Mouse (Mus musculus): ENCODE measurements around the gene Entpd1. TPM values are rescaled to one million over a fixed set of nuclear protein-coding genes. Genes with fewer than 3 reads are reported as not detected.

Gene Entpd1
- total and polyA plus RNA-seq, 3 experiments = not detected

- Histone ChIP-seq H3K79me2 (ENCODE audit: control insufficient read depth, insufficient read depth, low read length, poor library complexity) (no peaks in the 10 kb centered on the region), H3K9ac (ENCODE audit: control insufficient read depth, low read depth, low read length, poor library complexity, severe bottlenecking) (no peak overlapping the region), H3K9me3 (replicated peaks; ENCODE audit: insufficient read depth, low read length) (no peaks in the 10 kb centered on the region), H3K4me3 (ENCODE audit: control insufficient read depth in 1 of 2, insufficient read depth in 1 of 2, low read depth in 2 of 2, low read length in 2 of 2) (no peak overlapping the region), H3K27ac (ENCODE audit: control insufficient read depth, low read depth, low read length) (no peak overlapping the region), H3K27me3 (ENCODE audit: control insufficient read depth in 1 of 2, insufficient read depth in 2 of 2, low read length in 2 of 2) (no peaks in the 10 kb centered on the region; a peak in 3 of 4 replicates), H3K36me3 (ENCODE audit: control insufficient read depth in 1 of 2, insufficient read depth in 2 of 2, low read length in 2 of 2) (no peaks in the 10 kb centered on the region), H3K4me1 (ENCODE audit: control insufficient read depth in 1 of 2, insufficient read depth in 2 of 2, low read length in 2 of 2) (no peaks in the 10 kb centered on the region)
- no peak for DNase-seq (ENCODE audit: low read depth, low spot score)
- TF ChIP-seq TCF12 (IDR thresholded peaks at IDR 0.05; ENCODE audit: low read depth, low read length) = no peak
- no peak for TF ChIP-seq ZMIZ1 (IDR thresholded peaks at IDR 0.05; ENCODE audit: low read depth, low read length)
- no peak for TF ChIP-seq ELF1 (IDR thresholded peaks at IDR 0.05; ENCODE audit: low read depth, low read length)
- no peak for TF ChIP-seq GATA1 (IDR thresholded peaks at IDR 0.05; ENCODE audit: low read depth, low read length)
- TF ChIP-seq EP300 (IDR thresholded peaks at IDR 0.05; ENCODE audit: low read depth in 1 of 2, low read length in 2 of 2) = no peak
- no peak for TF ChIP-seq ETS1 (IDR thresholded peaks at IDR 0.05; ENCODE audit: low read depth, low read length)
- TF ChIP-seq USF1 (IDR thresholded peaks at IDR 0.05; ENCODE audit: low read depth, low read length) = no peak
- no peak for TF ChIP-seq MEF2A (IDR thresholded peaks at IDR 0.05; ENCODE audit: extremely low read depth, insufficient replicate concordance, low read depth, low read length, poor library complexity, severe bottlenecking)
- TF ChIP-seq ZNF384 (IDR thresholded peaks at IDR 0.05; ENCODE audit: low read depth, low read length) = no peak
- TF ChIP-seq RCOR1 (IDR thresholded peaks at IDR 0.05; ENCODE audit: low read depth, low read length) = no peak
- TF ChIP-seq CHD2 (IDR thresholded peaks at IDR 0.05; ENCODE audit: low read length) = no peak
- no peak for TF ChIP-seq USF2 (IDR thresholded peaks at IDR 0.05; ENCODE audit: borderline replicate concordance in 1 of 2, insufficient read depth in 1 of 2, low read depth in 1 of 2, low read length in 2 of 2)
- TF ChIP-seq POLR2AphosphoS5 (IDR thresholded peaks at IDR 0.05; ENCODE audit: borderline replicate concordance, low read depth, low read length) = no peak
- TF ChIP-seq JUND (IDR thresholded peaks at IDR 0.05; ENCODE audit: low read depth, low read length) = no peak
- no peak for TF ChIP-seq BHLHE40 (IDR thresholded peaks at IDR 0.05; ENCODE audit: borderline replicate concordance, low read depth, low read length)
- no peak for TF ChIP-seq HCFC1 (IDR thresholded peaks at IDR 0.05; ENCODE audit: low read depth, low read length)
- no peak for TF ChIP-seq POLR2A (IDR thresholded peaks at IDR 0.05; ENCODE audit: control insufficient read depth in 1 of 2, insufficient read depth in 1 of 2, low read depth in 1 of 2, low read length in 2 of 2, poor library complexity in 1 of 2)
- TF ChIP-seq MYC (IDR thresholded peaks at IDR 0.05; ENCODE audit: low read depth, low read length) = no peak
- no peak for TF ChIP-seq ZC3H11A (IDR thresholded peaks at IDR 0.05; ENCODE audit: low read depth, low read length)
These were observed 46.1 kb downstream of the Entpd1 start for GRCm38 (mm10) chr19:40658281-40658680.

GRCm38 (mm10) chr19:40658935-40659334 lies 46.8 kb downstream of the Entpd1 start:
- H3K27ac ChIP-seq (ENCODE audit: control insufficient read depth, low read depth, low read length) = no peak overlapping the region

More at GRCm38 (mm10) chr19:40658935-40659334, 46.8 kb downstream of the Entpd1 start:
- no peak overlapping the region for H3K9ac ChIP-seq (ENCODE audit: control insufficient read depth, low read depth, low read length, poor library complexity, severe bottlenecking)
- H3K79me2 ChIP-seq (ENCODE audit: control insufficient read depth, insufficient read depth, low read length, poor library complexity) = no peaks in the 10 kb centered on the region
- H3K4me3 ChIP-seq (ENCODE audit: control insufficient read depth in 1 of 2, insufficient read depth in 1 of 2, low read depth in 2 of 2, low read length in 2 of 2) = no peak overlapping the region
- H3K27me3 ChIP-seq (ENCODE audit: control insufficient read depth in 1 of 2, insufficient read depth in 2 of 2, low read length in 2 of 2) = peaks cover 0 to 3% of the 10 kb centered on the region in 2 experiments; a peak in 3 of 4 replicates
- TF ChIP-seq BHLHE40 (IDR thresholded peaks at IDR 0.05; ENCODE audit: borderline replicate concordance, low read depth, low read length) (no peak), POLR2AphosphoS5 (IDR thresholded peaks at IDR 0.05; ENCODE audit: borderline replicate concordance, low read depth, low read length) (no peak), ELF1 (IDR thresholded peaks at IDR 0.05; ENCODE audit: low read depth, low read length) (no peak), UBTF (IDR thresholded peaks at IDR 0.05; ENCODE audit: borderline replicate concordance, insufficient read depth, low read depth, low read length) (no peak), SMC3 (IDR thresholded peaks at IDR 0.05; ENCODE audit: low read depth, low read length) (no peak), JUND (IDR thresholded peaks at IDR 0.05; ENCODE audit: low read depth, low read length) (no peak), SIN3A (IDR thresholded peaks at IDR 0.05; ENCODE audit: low read length) (no peak), ZMIZ1 (IDR thresholded peaks at IDR 0.05; ENCODE audit: low read depth, low read length) (no peak), RCOR1 (IDR thresholded peaks at IDR 0.05; ENCODE audit: low read depth, low read length) (no peak), USF1 (IDR thresholded peaks at IDR 0.05; ENCODE audit: low read depth, low read length) (no peak), E2F4 (IDR thresholded peaks at IDR 0.05; ENCODE audit: borderline replicate concordance, low read depth, low read length) (no peak), CHD2 (IDR thresholded peaks at IDR 0.05; ENCODE audit: low read length) (no peak), ZNF384 (IDR thresholded peaks at IDR 0.05; ENCODE audit: low read depth, low read length) (no peak), EP300 (IDR thresholded peaks at IDR 0.05; ENCODE audit: low read depth in 1 of 2, low read length in 2 of 2) (no peak), POLR2AphosphoS2 (IDR thresholded peaks at IDR 0.05; ENCODE audit: low read length) (no peak)
- no peak for DNase-seq (ENCODE audit: low read depth, low spot score)
- no peaks in the 10 kb centered on the region for H3K36me3 ChIP-seq (ENCODE audit: control insufficient read depth in 1 of 2, insufficient read depth in 2 of 2, low read length in 2 of 2)
- H3K9me3 ChIP-seq (replicated peaks; ENCODE audit: insufficient read depth, low read length) = no peaks in the 10 kb centered on the region
- H3K4me1 ChIP-seq (ENCODE audit: control insufficient read depth in 1 of 2, insufficient read depth in 2 of 2, low read length in 2 of 2) = no peaks in the 10 kb centered on the region
